Mouse (Mus musculus) brain, embryonic 14.5 days (tissue): ENCODE measurements around the gene Neurl1a.

Source experiments
- CTCF ChIP-seq: fragments of 200-500 bp; IDR thresholded peaks from 2 replicates; pipeline ENCODE4 v1.5.1; 2012; ENCODE audit warnings: inconsistent platforms, mild to moderate bottlenecking, moderate library complexity, borderline replicate concordance; ENCODE audit not compliant: insufficient read depth, insufficient read length; ENCODE audit errors: extremely low read depth
- POLR2A ChIP-seq: fragments of 200-500 bp; IDR thresholded peaks from 2 replicates; pipeline ENCODE4 v1.6.1; 2012; ENCODE audit warnings: mild to moderate bottlenecking, inconsistent platforms, borderline replicate concordance; ENCODE audit not compliant: poor library complexity, insufficient read depth, insufficient read length, severe bottlenecking; ENCODE audit errors: extremely low read depth

DNA sequence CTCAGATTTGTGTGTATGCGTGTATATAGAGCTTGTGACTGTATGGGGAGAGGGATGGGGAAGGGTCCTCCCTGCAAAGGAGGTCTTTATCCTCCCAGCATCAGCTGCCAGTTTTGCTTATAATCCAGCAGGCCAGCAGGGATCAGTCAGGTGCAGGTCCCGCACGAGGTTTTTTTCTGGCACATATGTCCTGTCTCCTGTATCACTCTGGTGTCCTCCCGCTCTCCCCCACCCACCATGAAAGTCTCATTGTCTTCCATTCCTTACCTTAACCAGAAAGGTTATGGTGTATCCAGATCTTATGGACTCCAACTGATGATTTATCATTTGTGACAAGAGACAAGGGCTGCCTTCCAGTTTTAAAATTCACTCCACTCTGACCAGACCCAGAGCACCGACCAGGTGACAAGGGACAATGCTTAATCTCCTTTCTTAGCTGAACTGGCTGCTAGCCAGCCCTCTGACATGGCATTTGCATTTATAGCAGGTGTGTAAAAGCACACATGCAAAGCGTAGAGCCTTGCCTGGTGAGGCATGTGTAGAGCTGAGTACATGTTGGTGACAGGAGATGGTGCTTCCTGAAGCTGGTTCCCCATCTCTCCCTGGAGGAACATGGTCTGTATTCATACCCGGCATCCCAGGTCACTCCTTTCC is 43.0 kb downstream of the Neurl1a start:
- no peak for TF ChIP-seq POLR2A
- no peak for TF ChIP-seq CTCF
